Mouse (Mus musculus) small intestine, adult 2 months (tissue): Measurements from ENCODE around the gene Trim23. TPM values are rescaled to one million over a fixed set of nuclear protein-coding genes. Genes with fewer than 3 reads are reported as not detected.

Source experiments
- H3K27ac ChIP-seq: fragments of 200-500 bp; 2 replicates; pipeline ENCODE4 v1.5.1; 2012; ENCODE audit warnings: low read depth, low read length, control low read depth, inconsistent platforms; ENCODE audit not compliant: insufficient read depth
- H3K27me3 ChIP-seq: fragments of 200-500 bp; 2 replicates; pipeline ENCODE4 v1.6.1; 2012; ENCODE audit warnings: mild to moderate bottlenecking, moderate library complexity, low read length, inconsistent platforms; ENCODE audit not compliant: control insufficient read depth, insufficient read depth
- H3K36me3 ChIP-seq: fragments of 200-500 bp; 2 replicates; pipeline ENCODE4 v1.6.1; 2012; ENCODE audit warnings: mild to moderate bottlenecking, low read length, control low read depth, inconsistent platforms; ENCODE audit not compliant: control insufficient read depth, insufficient read depth
- H3K4me1 ChIP-seq: fragments of 200-500 bp; 2 replicates; pipeline ENCODE4 v1.6.1; 2012; ENCODE audit warnings: low read length, inconsistent platforms, mixed read lengths; ENCODE audit not compliant: control insufficient read depth, insufficient read depth, insufficient read length
- H3K4me3 ChIP-seq: fragments of 200-500 bp; 2 replicates; pipeline ENCODE4 v1.5.1; 2012; ENCODE audit warnings: low read depth, mild to moderate bottlenecking, control low read depth, inconsistent platforms, low read length, moderate library complexity
- CTCF ChIP-seq: fragments of 200-500 bp; IDR thresholded peaks from 2 replicates; pipeline ENCODE4 v1.5.1; 2012; ENCODE audit warnings: low read depth, mild to moderate bottlenecking, control low read depth, inconsistent platforms, low read length, moderate library complexity, mixed read lengths; ENCODE audit not compliant: insufficient replicate concordance, insufficient read length; ENCODE audit errors: extremely low read depth
- POLR2A ChIP-seq: fragments of 200-500 bp; IDR thresholded peaks from 2 replicates; pipeline ENCODE4 v1.6.1; 2012; ENCODE audit warnings: low read depth, mild to moderate bottlenecking, control low read depth, inconsistent platforms, low read length, moderate library complexity
- WGBS: fragments of 180-500 bp; shearing (Covaris S2); methylation state at CpG from one replicate; pipeline ENCODE4 v1.1.7; 2018; 5-methylcytosine and 5-hydroxymethylcytosine counted together
- polyA plus RNA-seq: library from polyadenylated mRNA; depleted of rRNA; stranded (reverse); fragments of >200 nt; gene quantifications from 2 replicates; pipeline ENCODE4 v1.2.3, GENCODE M21; 2012

The Trim23 gene
- polyA plus RNA-seq, 1 experiment: 0.39 TPM

GRCm38 (mm10) chr13:104155106-104155505, 23.5 kb upstream of the Trim23 start:
- TF ChIP-seq POLR2A: no peak
- TF ChIP-seq CTCF: no peak
- Histone ChIP-seq H3K36me3 (peaks cover 38% of the 10 kb centered on the region), H3K4me3 (no peak overlapping the region), H3K27me3 (no peaks in the 10 kb centered on the region), H3K27ac (no peak overlapping the region), H3K4me1 (no peaks in the 10 kb centered on the region)
- WGBS: 91% methylated on average over 7 of the region's 7 CpGs

GRCm38 (mm10) chr13:104155686-104156085, 22.9 kb upstream of the Trim23 start:
- Histone ChIP-seq H3K4me1 (no peaks in the 10 kb centered on the region), H3K36me3 (peaks cover 41% of the 10 kb centered on the region), H3K27me3 (no peaks in the 10 kb centered on the region), H3K4me3 (no peak overlapping the region), H3K27ac (no peak overlapping the region)
- TF ChIP-seq CTCF (no peak), POLR2A (no peak)
- 79% methylated on average over 1 of the region's 1 CpGs for WGBS

- TF ChIP-seq POLR2A (no peak), CTCF (no peak)
- H3K27me3 ChIP-seq: no peaks in the 10 kb centered on the region
- H3K4me3 ChIP-seq: no peak overlapping the region
- peaks cover 19% of the 10 kb centered on the region for H3K36me3 ChIP-seq
- H3K4me1 ChIP-seq: no peaks in the 10 kb centered on the region
- 82% methylated on average over 5 of the region's 5 CpGs for WGBS
- H3K27ac ChIP-seq: no peak overlapping the region
Measured at GRCm38 (mm10) chr13:104171711-104172110, 6.9 kb upstream of the Trim23 start.

GRCm38 (mm10) chr13:104172498-104172897, 6.1 kb upstream of the Trim23 start:
- H3K4me1 ChIP-seq: no peaks in the 10 kb centered on the region
- no peak overlapping the region for H3K27ac ChIP-seq
- TF ChIP-seq POLR2A (no peak), CTCF (no peak)

GRCm38 (mm10) chr13:104176874-104177273, 1.7 kb upstream of the Trim23 start:
- no peak for TF ChIP-seq CTCF
- no peaks in the 10 kb centered on the region for H3K27me3 ChIP-seq
- no peaks in the 10 kb centered on the region for H3K4me1 ChIP-seq
- 20% methylated on average over 3 of the region's 3 CpGs for WGBS
- H3K36me3 ChIP-seq: peaks cover 7% of the 10 kb centered on the region
- H3K4me3 ChIP-seq: no peak overlapping the region
- H3K27ac ChIP-seq: no peak overlapping the region

More at GRCm38 (mm10) chr13:104172498-104172897, 6.1 kb upstream of the Trim23 start:
- peaks cover 15% of the 10 kb centered on the region for H3K36me3 ChIP-seq
- no peaks in the 10 kb centered on the region for H3K27me3 ChIP-seq
- H3K4me3 ChIP-seq: no peak overlapping the region

GRCm38 (mm10) chr13:104177796-104178649, 574 bp upstream of the Trim23 start, which contains the start of gene Trappc13:
Gene Trappc13 (minus strand): TSS chr13:104178469.
- Histone ChIP-seq H3K27me3 (no peaks in the 10 kb centered on the region), H3K27ac (peak within 1 kb of the TSS; percentile 72), H3K4me1 (no peaks in the 10 kb centered on the region), H3K4me3 (peak within 1 kb of the TSS; percentile 93), H3K36me3 (peaks cover 7% of the 10 kb centered on the region)
- TF ChIP-seq CTCF (no peak), POLR2A (no peak; the same call in 1 of the 2 replicates)
- under 1% methylated on average over 32 of the region's 32 CpGs for WGBS

GRCm38 (mm10) chr13:104179176-104179888, 735 bp downstream of the Trim23 start:
- Histone ChIP-seq H3K27me3 (no peaks in the 10 kb centered on the region), H3K4me3 (peak overlapping the region; percentile 93), H3K27ac (peak overlapping the region; percentile 48), H3K4me1 (no peaks in the 10 kb centered on the region), H3K36me3 (peaks cover 8% of the 10 kb centered on the region)
- 5% methylated on average over 13 of the region's 13 CpGs for WGBS
- TF ChIP-seq CTCF: no peak
